Mouse (Mus musculus) brown adipose tissue, adult 24 weeks (tissue): Measurements from ENCODE around the gene Notch4. TPM values are rescaled to one million over a fixed set of nuclear protein-coding genes. Genes with fewer than 3 reads are reported as not detected.
"Not testable (repeated sequence)": the region's sequence is repeated elsewhere in the genome, so short reads cannot be mapped to it uniquely, and the experiment has no call there.

Experiments used
- H3K27ac ChIP-seq: fragments of 200-500 bp; replicated peaks from 2 replicates; pipeline ENCODE4 v1.5.1; 2012; ENCODE audit warnings: low read depth, mild to moderate bottlenecking, low read length
- H3K4me1 ChIP-seq: fragments of 200-500 bp; 2 replicates; pipeline ENCODE4 v1.6.1; 2012; ENCODE audit warnings: low read length, mixed read lengths; ENCODE audit not compliant: control insufficient read depth, insufficient read depth, insufficient read length
- H3K4me3 ChIP-seq: fragments of 200-500 bp; 2 replicates; pipeline ENCODE4 v1.5.1; 2012; ENCODE audit warnings: low read depth, mild to moderate bottlenecking, low read length, moderate library complexity; ENCODE audit not compliant: insufficient read depth
- polyA plus RNA-seq: library from polyadenylated mRNA; stranded (reverse); fragments of >200 nt; gene quantifications from 2 replicates; pipeline ENCODE4 v1.2.4, GENCODE M21; 2012; ENCODE audit not compliant: missing spikeins, insufficient read depth, insufficient read length

The Notch4 gene
- polyA plus RNA-seq, result 3.8 and 8.8 TPM in 2 replicates

DNA sequence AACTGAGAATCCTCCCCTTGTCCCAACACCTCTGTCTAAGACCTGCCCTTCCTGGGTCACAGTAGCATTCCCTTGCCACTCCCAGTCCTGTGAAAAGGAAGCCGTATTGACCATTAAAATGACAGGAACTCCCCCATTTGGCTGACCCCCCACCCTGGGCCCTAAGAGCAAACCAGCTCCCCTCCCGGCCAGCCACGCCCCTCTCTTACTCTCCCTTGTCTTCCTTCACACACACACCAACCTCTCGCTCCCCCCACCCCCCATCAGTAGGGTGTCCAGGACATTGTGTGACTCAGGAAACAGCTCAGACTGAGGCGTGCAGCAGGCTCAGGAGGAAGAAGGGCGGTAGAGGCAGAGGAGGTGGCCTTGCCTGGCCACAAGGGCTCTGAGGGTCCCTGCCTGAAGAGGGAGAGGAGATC, at the start of gene Notch4:
Gene Notch4 (plus strand): TSS at position 266 of the 419 bp plus-strand sequence.
- Histone ChIP-seq H3K4me3 (peak within 1 kb of the TSS; percentile 67), H3K27ac (peak within 1 kb of the TSS; percentile 100), H3K4me1 (peaks cover 7% of the 10 kb centered on the region)

DNA sequence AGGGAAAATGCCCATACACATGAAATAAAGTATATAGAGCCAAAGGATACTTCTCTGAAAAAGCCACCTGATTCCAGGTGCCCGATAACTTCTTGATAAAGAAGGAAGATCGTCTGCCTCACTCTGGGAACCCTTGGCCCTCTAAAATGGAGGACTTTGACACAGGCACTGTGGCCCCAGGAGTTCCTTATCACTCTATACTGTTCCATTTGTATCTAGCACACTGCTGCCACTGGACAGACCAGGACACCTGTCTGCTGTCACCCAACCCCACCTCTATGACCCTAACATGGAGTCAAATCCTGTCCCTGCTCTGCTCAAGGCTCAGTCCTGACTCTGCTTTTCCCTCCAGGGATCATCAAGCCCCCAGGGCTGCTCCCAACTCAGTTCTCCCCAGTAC, 47.6 kb upstream of the Notch4 start:
- Histone ChIP-seq H3K4me3 (no peak overlapping the region), H3K27ac (no peak overlapping the region), H3K4me1 (no peaks in the 10 kb centered on the region)

DNA sequence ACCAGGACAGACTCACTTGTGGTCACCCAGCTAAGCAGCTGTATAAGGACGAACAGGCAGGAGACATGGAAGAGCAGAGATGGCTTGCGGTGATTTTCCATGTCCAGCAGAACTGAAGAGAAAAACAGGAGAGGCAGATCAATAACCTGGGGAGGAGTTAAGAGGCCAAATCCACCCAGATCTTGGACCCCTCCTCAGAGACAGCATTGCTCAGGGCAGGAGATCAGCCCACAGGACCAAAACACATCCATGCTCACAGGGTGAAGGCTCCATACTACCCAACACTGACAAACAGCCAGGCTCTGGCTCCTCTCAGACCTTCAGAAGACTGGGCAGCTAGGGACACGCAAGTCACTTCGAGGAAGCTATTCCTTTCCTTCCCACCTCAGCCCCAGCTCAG, 46.8 kb upstream of the Notch4 start, which contains the start of gene Btnl6:
Gene Btnl6 (minus strand): TSS at position 101 of the 400 bp plus-strand sequence.
- no peak within 1 kb of the TSS for H3K4me3 ChIP-seq
- no peak within 1 kb of the TSS for H3K27ac ChIP-seq
- H3K4me1 ChIP-seq, result no peaks in the 10 kb centered on the region

DNA sequence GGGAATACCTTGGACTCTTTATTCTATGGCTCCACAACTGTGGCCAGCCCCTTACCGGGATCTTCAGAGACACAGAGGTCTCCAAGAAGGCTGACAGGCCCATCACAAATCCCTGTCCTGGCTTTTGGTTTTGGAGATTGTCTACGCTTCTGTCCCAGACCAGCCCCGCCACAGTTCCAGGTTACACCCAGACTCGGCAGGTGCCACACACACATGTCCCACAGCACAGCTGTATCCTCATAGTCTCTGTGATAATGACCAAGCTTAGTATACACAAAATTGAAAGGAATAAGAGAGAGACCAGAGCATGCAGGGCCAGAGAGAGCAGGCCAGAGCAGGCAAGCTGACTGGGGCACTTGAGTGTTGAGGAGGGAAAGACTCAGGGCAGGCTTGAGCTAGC, 46.3 kb upstream of the Notch4 start:
- H3K4me3 ChIP-seq, result no peak overlapping the region
- no peak overlapping the region for H3K27ac ChIP-seq
- no peaks in the 10 kb centered on the region for H3K4me1 ChIP-seq

DNA sequence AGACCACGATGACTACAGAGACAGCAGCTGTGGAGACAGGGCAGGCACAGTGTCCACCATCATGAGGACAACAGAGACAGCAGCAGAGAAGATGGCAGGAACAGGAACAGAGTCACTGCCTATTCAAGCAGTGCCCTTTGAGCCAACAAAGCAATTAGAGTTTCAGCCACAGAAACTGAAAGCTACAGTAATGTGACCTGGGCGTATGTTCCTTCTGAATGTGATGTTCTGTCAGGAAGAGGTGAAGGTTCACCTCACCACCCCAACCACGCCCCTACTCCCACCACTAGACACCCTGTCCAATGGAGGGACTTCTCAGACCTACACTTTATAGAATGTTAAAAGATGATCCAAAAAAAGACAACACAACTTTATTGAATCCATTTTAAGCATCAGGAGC, 45.5 kb upstream of the Notch4 start:
- H3K4me1 ChIP-seq, H3K4me3 ChIP-seq, H3K27ac ChIP-seq: not testable (repeated sequence)

DNA sequence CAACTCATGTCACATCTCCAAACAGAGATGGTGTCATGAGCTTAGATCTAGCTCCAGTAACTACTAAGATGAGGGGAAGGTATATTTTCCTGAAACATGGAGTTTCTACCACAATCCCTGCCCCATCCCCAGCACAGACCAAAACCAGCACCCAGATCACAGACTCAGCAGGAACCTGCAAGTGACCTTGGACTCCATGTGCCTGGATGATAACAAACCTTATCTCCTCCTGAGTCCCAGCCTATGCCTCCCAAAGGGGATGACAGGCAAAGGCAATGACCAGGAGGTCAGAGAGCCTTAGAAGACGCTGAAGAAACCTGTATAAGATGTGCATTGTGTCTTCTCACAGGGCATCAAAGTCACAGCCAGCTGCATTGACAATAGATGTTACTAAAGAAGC, 45.1 kb upstream of the Notch4 start:
- H3K27ac ChIP-seq, result no peak overlapping the region
- H3K4me1 ChIP-seq, result no peaks in the 10 kb centered on the region
- no peak overlapping the region for H3K4me3 ChIP-seq

DNA sequence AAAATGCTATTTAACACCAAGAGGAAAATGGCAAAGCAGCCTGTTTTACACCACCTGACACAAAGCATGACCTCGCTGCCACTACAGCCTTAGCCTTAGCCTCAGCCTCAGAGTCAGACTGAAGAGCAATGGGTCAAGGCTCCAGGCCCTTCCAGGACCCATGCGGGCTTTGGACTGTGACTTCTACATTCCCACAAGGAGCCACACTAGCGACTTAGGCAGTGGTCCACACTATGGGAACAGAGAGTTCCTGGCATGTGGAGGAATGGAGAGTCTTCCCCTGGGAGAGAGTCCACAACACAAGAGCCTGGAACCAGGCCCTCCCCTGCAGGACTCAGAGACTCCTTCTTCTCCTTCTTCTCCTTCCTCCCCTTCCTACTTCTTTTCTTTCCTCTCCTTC, 31.4 kb upstream of the Notch4 start:
- no peak overlapping the region for H3K4me3 ChIP-seq
- no peak overlapping the region for H3K27ac ChIP-seq

DNA sequence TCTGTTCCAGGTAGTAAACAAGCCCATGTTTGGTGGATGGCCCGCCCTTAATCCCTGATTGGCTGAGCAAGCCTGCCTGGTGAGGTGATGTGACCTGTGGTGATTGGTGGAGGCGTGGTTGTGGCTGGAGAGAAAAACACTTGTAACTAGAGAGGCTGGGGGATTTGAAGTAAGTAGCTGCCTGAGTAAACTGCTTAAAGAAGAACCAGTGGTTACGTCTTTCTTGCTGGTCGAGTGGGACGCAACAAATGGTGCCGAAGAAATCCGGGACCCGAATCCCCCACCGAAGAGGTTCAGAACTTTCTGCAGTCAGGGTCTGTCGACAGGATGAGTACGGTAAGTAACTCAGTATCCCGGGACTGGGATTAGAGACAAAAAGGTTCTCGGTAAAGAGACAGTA, 20.5 kb upstream of the Notch4 start:
- not testable (repeated sequence) for H3K4me1 ChIP-seq

More for the DNA sequence above, 31.4 kb upstream of the Notch4 start:
- no peaks in the 10 kb centered on the region for H3K4me1 ChIP-seq

DNA sequence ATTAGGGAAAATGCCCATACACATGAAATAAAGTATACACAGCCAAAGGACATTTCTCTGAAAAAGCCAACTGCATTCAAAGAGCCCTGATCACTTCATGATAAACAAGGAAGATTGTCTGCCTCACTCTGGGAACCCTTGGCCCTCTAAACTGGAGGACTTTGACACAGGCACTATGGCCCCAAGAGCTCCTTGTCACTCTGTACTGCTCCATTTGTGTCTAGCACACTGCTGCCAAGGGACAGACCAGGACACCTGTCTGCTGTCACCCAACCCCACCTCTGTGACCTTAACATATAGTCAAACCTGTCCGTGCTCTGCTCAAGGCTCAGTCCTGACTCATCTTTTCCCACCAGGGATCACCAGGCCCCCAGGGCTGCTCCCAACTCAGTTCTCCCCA, 17.3 kb upstream of the Notch4 start:
- no peaks in the 10 kb centered on the region for H3K4me1 ChIP-seq
- H3K4me3 ChIP-seq, result no peak overlapping the region
- no peak overlapping the region for H3K27ac ChIP-seq

More for the DNA sequence above, 20.5 kb upstream of the Notch4 start:
- not testable (repeated sequence) for H3K27ac ChIP-seq
- H3K4me3 ChIP-seq, result peak overlapping the region; percentile 35; the same call in 1 of the 2 replicates

DNA sequence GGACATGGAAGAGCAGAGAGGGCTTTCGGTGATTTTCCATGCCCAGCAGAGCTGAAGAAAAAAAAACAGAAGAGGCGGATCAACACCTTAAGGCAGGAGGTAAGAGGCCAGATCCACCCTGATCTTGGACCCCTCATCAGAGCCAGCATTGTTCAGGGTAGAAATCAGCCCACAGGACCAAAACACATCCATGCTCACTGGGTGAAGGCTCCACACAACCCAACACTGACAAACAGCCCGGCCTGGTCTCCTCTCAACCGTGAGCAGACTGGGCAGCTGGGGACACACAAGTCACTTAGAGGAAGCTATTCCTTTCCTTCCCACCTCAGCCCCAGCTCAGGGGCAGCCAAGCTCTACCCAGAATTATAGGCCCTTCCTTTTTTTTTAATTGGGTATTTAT, 16.5 kb upstream of the Notch4 start:
- Histone ChIP-seq H3K4me1 (no peaks in the 10 kb centered on the region), H3K27ac (no peak overlapping the region), H3K4me3 (no peak overlapping the region)

DNA sequence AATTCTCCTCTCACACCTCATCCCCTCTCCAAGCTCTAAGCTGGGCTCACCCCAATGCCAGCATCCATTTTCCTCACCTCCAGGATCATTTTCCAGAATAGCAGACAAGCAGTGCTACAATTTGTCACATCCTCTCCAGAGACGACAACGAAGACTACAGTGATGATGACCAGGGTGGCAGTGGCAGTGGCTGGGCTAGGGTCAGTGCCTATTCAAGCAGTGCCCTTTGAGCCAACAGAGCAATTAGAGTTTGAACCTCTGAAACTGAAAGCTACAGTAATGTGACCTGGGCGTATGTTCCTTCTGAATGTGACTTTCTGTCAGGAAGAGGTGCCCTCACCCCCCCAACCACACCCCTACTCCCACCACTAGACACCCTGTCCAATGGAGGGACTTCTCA, 14.9 kb upstream of the Notch4 start:
- H3K27ac ChIP-seq, result no peak overlapping the region
- no peak overlapping the region for H3K4me3 ChIP-seq
- no peaks in the 10 kb centered on the region for H3K4me1 ChIP-seq

DNA sequence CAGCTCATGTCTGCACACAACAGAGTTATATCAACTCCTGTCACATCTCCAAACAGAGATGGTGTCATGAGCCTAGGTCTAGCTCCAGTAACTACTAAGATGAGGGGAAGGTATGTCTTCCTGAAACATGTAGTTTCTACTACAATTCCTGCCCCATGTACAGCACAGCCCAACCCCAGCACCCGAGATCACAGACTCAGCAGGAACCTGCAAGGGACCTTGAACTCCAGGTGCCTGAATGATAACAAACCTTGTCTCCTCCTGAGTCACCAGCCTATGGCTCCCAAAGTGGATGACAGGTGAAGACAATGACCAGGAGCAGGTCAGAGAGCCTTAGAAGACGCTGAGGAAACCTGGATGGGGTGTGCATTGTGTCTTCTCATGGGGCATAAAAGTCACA, 14.2 kb upstream of the Notch4 start:
- Histone ChIP-seq H3K27ac (no peak overlapping the region), H3K4me3 (no peak overlapping the region), H3K4me1 (no peaks in the 10 kb centered on the region)

DNA sequence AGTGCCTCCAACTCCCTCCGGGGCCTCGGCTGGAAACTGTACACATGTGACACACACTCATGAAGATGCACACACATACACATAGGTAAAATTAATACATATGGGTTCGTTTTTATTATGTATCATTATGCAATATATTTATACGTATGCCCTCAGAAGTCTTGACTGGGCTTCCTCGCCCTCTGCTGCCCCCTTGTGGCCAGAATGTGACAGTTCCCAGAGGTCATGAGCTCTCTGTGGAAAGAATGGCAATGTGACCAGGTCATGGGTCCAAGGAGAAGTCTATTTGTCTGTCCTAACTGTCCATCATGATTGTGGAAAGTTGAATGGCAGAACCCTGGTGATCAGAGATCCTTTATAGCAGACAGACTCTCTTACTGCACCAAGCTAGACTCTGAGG, 8.6 kb upstream of the Notch4 start:
- Histone ChIP-seq H3K4me1 (peaks cover 24% of the 10 kb centered on the region), H3K27ac (peak overlapping the region; percentile 96), H3K4me3 (no peak overlapping the region)

DNA sequence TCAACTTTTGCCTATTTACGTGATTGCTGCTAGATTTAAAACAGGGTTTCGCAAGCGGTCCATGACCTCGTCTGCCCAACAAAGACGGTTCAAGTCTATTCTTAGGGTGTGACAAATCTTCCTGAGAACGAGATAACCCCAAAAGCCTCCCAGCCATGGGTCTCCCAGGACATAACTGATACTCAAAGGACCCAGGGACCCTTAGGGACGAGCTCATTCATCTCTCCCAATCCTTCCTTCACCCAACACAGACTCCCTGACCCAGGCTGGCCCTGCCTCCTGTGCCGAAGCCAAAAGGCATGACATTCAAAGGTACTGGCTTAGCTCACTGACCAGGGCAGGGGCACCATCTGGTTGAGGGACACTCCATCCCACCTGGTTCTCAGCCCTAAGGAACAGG, 7.7 kb upstream of the Notch4 start:
- Histone ChIP-seq H3K27ac (peak overlapping the region; percentile 94), H3K4me1 (peaks cover 24% of the 10 kb centered on the region), H3K4me3 (no peak overlapping the region)

DNA sequence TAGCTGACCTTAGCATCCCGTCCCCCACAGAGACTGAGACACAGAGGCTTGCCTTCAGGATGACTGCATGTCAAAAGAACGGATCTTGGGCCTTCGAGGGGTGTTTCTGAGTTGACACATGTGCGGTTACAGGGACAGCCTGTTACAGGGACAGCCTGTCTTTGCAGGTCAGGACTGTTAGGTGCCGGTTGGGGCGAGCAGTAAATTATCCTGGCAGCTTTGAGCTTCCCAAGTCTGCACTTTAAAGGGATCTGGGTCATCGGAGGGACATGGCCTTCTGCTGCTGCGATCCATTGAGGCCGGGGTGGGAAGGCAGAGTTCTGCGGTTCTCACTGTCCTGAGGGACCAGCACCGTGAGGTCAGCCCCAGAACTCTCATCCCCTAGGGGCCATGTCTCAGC, 6.7 kb upstream of the Notch4 start:
- H3K4me1 ChIP-seq, result peaks cover 28% of the 10 kb centered on the region
- no peak overlapping the region for H3K4me3 ChIP-seq
- H3K27ac ChIP-seq, result peak overlapping the region; percentile 94

DNA sequence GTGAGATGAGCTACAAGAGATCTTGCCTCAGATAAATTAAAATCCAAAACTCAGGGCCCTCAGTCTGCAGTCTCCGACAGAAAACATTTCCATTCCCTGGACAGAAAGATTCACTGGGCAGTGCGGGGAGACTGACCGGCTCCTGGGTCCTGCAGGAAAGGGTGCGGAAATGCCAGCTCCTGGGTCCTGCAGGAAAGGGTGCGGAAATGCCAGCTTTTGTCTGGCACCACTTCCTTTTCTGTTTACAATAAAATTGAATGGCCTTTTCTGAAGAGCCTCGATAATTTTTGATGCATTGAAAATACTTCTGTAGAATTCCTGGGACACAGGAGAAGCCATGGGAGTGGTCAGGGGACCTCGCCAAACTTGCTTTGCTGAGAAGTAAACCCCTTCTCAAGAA, 5.0 kb upstream of the Notch4 start:
- Histone ChIP-seq H3K4me1 (peaks cover 28% of the 10 kb centered on the region), H3K27ac (peak overlapping the region; percentile 26; the same call in 1 of the 2 replicates), H3K4me3 (no peak overlapping the region)

DNA sequence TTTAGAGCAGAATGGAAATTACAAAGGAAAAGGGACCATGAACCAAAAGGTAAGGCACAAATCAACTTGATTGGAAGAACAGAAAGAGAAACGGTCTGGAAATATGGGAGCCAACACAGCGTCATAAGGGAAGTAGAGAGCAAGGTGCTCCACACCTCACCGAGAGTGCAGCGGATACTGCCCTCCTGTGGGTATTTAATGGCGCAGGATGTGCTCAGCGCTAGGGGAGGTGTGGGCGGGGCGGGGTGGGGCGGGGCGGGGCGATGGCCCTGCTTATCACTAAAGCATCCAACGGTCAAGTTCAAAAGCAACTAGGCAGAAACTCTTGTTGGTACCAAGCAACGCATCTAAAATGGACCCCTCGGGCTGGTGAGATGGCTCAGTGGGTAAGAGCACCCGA, 4.2 kb upstream of the Notch4 start:
- Histone ChIP-seq H3K27ac (no peak overlapping the region), H3K4me1 (peaks cover 28% of the 10 kb centered on the region), H3K4me3 (no peak overlapping the region)
